Mouse (Mus musculus) spleen, postnatal 0 days (tissue): ENCODE results near the gene Ptrh2. TPM values are rescaled to one million over a fixed set of nuclear protein-coding genes. Genes with fewer than 3 reads are reported as not detected.

Experiments
- polyA plus RNA-seq: library from polyadenylated mRNA; unstranded; fragments of >200 nt; fragmentation: Nextera tagmentation; extraction: Ambion mirVana; gene quantifications from 2 replicates; pipeline ENCODE4 v1.2.1, GENCODE M21; 2015

The Ptrh2 gene
- polyA plus RNA-seq, result 22.4 and 23.8 TPM in 2 replicates

DNA sequence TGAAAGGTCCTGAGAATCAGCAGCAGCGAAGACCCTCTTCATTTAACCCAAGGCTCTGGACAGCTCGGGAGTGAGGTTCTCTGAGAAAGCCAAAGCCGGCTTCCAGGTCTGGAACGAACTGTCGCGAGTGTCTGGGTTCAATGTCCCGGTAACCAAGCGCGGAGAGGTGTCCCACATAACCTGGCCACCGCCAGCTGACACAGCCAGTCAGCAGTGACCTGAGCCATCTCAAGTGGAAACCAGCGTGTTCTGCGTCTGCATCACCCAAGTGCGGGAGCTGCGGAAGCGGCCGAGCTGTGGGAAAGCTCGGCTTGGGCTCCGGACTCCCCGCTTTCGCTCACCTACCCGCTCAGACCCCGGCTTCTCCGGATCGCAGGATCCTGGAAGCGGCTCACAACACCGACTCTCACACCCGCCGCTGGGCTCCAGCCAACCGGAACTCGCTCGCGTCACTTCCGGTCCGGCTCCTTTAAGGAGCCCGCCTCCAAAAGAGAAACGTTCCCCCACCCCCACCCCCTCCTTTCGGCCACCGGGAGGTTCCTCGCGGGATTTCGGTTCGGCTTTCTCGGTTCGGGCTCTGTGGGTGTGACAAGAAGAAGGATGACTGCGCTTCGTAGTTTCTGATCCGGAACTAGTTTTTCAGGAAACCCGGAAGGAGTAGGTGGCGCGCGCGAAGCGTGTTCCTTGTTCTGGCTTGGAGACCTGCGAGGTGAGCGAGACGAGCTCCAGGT, at the start of gene Ptrh2, which contains the start of gene Vmp1:
Gene Ptrh2, plus strand, starts transcription at position 591 of the 731 bp plus-strand sequence.
Gene Vmp1, minus strand, starts transcription at position 442 of the 731 bp plus-strand sequence.

Other genes starting within 250 kb of the Ptrh2 start
- gene Rnft1, start 199.3 kb upstream of the Ptrh2 start, polyA plus RNA-seq, result 21.0 and 21.1 TPM in 2 replicates
- gene Rps6kb1, start 139.2 kb upstream of the Ptrh2 start, polyA plus RNA-seq, result 35.5 and 37.2 TPM in 2 replicates
- 10.8 and 12.0 TPM in 2 replicates for gene Tubd1, start 139.0 kb upstream of the Ptrh2 start, polyA plus RNA-seq
- gene Vmp1, start 149 bp upstream of the Ptrh2 start, polyA plus RNA-seq, result 102 and 113 TPM in 2 replicates
- 72.7 and 72.9 TPM in 2 replicates for gene Cltc, start 73.6 kb downstream of the Ptrh2 start, polyA plus RNA-seq
- 13.0 and 13.7 TPM in 2 replicates for gene Dhx40, start 123.8 kb downstream of the Ptrh2 start, polyA plus RNA-seq